Mouse (Mus musculus): ENCODE measurements at regions not wholly inside any gene's neighbourhood (a gene's known extent, or its start where the extent isn't known, plus 50 kb on each side); places are given as distances from the start of the nearest gene placed in this dataset.
A peak's percentile ranks its signal among the peaks of the same experiment; 100 is the strongest.

DNA sequence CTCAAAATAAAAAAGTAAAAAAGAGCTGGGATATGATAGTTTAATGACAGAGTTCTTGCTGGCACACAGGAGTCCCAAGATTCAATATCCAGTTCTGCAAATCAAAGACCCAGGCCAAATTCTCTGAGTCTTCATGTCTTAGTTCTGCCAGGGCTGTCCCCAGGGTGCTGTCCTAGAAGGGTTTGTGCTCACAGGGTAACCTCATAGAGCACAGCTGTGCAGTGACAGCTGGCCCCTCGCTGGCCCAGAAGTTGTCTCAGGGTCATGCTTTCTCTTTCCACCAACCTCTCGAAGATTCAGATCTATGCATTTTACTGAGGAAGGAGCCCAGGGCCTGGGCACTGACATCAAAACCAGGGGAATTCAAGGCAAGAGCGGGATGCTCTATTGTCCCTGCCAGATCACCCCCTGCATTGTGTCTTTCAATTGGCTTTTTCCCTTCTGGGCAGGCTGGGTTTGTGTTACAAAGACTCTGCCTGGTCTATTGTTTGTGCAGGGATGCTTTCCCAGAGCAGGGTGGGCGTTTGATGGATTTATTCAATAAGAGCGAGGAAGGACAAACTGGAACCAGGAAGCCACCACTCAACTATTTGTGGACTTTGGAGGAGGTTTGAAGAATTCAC lies 121.9 kb upstream of the Serp2 start:
- no peak for DNase-seq (ENCODE audit: low spot score)
- 43% methylated on average over 5 of the region's 5 CpGs for WGBS
- Histone ChIP-seq H3K4me3 (ENCODE audit: low read depth, low read length) (no peak overlapping the region), H3K4me2 (replicated peaks; ENCODE audit: low read depth, low read length) (no peak overlapping the region), H3K4me1 (ENCODE audit: insufficient read depth, low read depth, low read length) (peaks cover 11% of the 10 kb centered on the region; the same call in 1 of the 2 replicates), H3K9ac (replicated peaks; ENCODE audit: low read depth) (no peak overlapping the region), H3K9me3 (ENCODE audit: low read length) (no peaks in the 10 kb centered on the region), H3K27me3 (replicated peaks; ENCODE audit: insufficient read depth, low read length) (no peaks in the 10 kb centered on the region), H3K27ac (ENCODE audit: low read length) (no peak overlapping the region), H3K36me3 (ENCODE audit: insufficient read depth, low read length) (no peaks in the 10 kb centered on the region)
- TF ChIP-seq CTCF (IDR thresholded peaks at IDR 0.05) (no peak), EP300 (IDR thresholded peaks at IDR 0.05) (no peak)
- ATAC-seq, result no peak

DNA sequence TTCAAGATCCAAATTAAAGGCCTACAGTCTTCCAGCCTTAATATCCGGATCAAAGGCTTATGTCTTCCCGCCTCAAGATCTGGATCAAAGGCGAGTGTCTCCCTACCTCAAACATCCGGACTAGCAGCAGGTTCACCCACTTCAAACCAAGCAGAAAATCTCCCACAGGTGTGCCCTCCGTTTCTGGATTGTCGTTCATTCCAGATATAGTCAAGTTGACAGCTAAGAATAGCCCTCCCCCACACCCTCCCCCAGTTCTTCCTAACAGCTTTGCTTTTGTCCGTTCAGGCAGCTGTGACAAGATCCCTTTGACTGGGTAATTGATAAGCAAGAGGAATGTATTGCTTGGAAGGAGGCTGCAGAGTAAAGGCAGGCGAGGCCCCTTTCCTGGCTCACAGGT lies 118.3 kb upstream of the Serp2 start:
- Histone ChIP-seq H3K27me3 (replicated peaks; ENCODE audit: insufficient read depth, low read length) (no peaks in the 10 kb centered on the region), H3K4me1 (ENCODE audit: insufficient read depth, low read depth, low read length) (peaks cover 11% of the 10 kb centered on the region; the same call in 1 of the 2 replicates), H3K9me3 (ENCODE audit: low read length) (no peaks in the 10 kb centered on the region), H3K36me3 (ENCODE audit: insufficient read depth, low read length) (no peaks in the 10 kb centered on the region), H3K4me3 (ENCODE audit: low read depth, low read length) (no peak overlapping the region), H3K4me2 (replicated peaks; ENCODE audit: low read depth, low read length) (no peak overlapping the region), H3K27ac (ENCODE audit: low read length) (no peak overlapping the region), H3K9ac (replicated peaks; ENCODE audit: low read depth) (no peak overlapping the region)
- TF ChIP-seq EP300 (IDR thresholded peaks at IDR 0.05), result no peak
- TF ChIP-seq CTCF (IDR thresholded peaks at IDR 0.05), result no peak
- DNase-seq (ENCODE audit: low spot score) (no peak), ATAC-seq (no peak)
- WGBS, result 44% methylated on average over 8 of the region's 8 CpGs

GRCm38 (mm10) chr14:76673671-76674331 lies 117.1 kb upstream of the Serp2 start:
- ATAC-seq (peak; percentile 68), DNase-seq (ENCODE audit: low spot score) (peak; percentile 51)
- no peak overlapping the region for H3K4me2 ChIP-seq (replicated peaks; ENCODE audit: low read depth, low read length)

DNA sequence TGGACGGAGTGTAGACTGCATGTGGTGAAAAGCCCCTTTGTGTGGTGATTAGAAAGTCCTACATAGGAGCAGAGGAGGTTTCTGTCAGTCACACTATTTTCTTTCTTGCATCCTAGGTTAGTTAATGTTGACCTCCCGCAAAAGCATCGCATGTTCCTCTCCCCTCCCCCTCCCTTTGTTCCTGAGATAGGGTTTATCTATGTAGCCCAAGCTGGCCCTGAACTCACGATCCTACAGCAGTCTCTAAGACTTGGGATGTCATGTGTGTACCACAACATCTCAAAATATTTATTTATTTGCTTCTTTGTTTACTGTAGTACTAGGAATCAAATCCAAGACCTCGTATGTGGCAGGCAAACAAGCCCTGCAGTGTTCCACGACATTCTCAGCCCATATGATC lies 116.2 kb upstream of the Serp2 start:
- DNase-seq (ENCODE audit: low spot score), result no peak
- Histone ChIP-seq H3K4me2 (replicated peaks; ENCODE audit: low read depth, low read length) (no peak overlapping the region), H3K4me3 (ENCODE audit: low read depth, low read length) (no peak overlapping the region), H3K9me3 (ENCODE audit: low read length) (no peaks in the 10 kb centered on the region), H3K4me1 (ENCODE audit: insufficient read depth, low read depth, low read length) (peaks cover 11% of the 10 kb centered on the region; the same call in 1 of the 2 replicates), H3K9ac (replicated peaks; ENCODE audit: low read depth) (no peak overlapping the region), H3K36me3 (ENCODE audit: insufficient read depth, low read length) (no peaks in the 10 kb centered on the region), H3K27me3 (replicated peaks; ENCODE audit: insufficient read depth, low read length) (no peaks in the 10 kb centered on the region), H3K27ac (ENCODE audit: low read length) (no peak overlapping the region)
- no peak for TF ChIP-seq EP300 (IDR thresholded peaks at IDR 0.05)
- no peak for TF ChIP-seq CTCF (IDR thresholded peaks at IDR 0.05)
- ATAC-seq, result no peak
- 63% methylated on average over 6 of the region's 6 CpGs for WGBS

More at GRCm38 (mm10) chr14:76673671-76674331, 117.1 kb upstream of the Serp2 start:
- WGBS, result 37% methylated on average over 11 of the region's 11 CpGs
- Histone ChIP-seq H3K9ac (replicated peaks; ENCODE audit: low read depth) (no peak overlapping the region), H3K4me3 (ENCODE audit: low read depth, low read length) (no peak overlapping the region), H3K36me3 (ENCODE audit: insufficient read depth, low read length) (no peaks in the 10 kb centered on the region), H3K27me3 (replicated peaks; ENCODE audit: insufficient read depth, low read length) (no peaks in the 10 kb centered on the region), H3K4me1 (ENCODE audit: insufficient read depth, low read depth, low read length) (peaks cover 11% of the 10 kb centered on the region; the same call in 1 of the 2 replicates), H3K27ac (ENCODE audit: low read length) (no peak overlapping the region), H3K9me3 (ENCODE audit: low read length) (no peaks in the 10 kb centered on the region)
- TF ChIP-seq EP300 (IDR thresholded peaks at IDR 0.05), result peak; percentile 63; the same call in 1 of the 2 replicates
- TF ChIP-seq CTCF (IDR thresholded peaks at IDR 0.05), result no peak

- ATAC-seq (no peak), DNase-seq (ENCODE audit: low spot score) (no peak)
- Histone ChIP-seq H3K9me3 (ENCODE audit: low read length) (no peaks in the 10 kb centered on the region), H3K9ac (replicated peaks; ENCODE audit: low read depth) (no peak overlapping the region), H3K4me3 (ENCODE audit: low read depth, low read length) (no peak overlapping the region), H3K27me3 (replicated peaks; ENCODE audit: insufficient read depth, low read length) (no peaks in the 10 kb centered on the region), H3K4me1 (ENCODE audit: insufficient read depth, low read depth, low read length) (peaks cover 11% of the 10 kb centered on the region; the same call in 1 of the 2 replicates), H3K27ac (ENCODE audit: low read length) (no peak overlapping the region), H3K36me3 (ENCODE audit: insufficient read depth, low read length) (no peaks in the 10 kb centered on the region), H3K4me2 (replicated peaks; ENCODE audit: low read depth, low read length) (no peak overlapping the region)
- 74% methylated on average over 2 of the region's 2 CpGs for WGBS
- no peak for TF ChIP-seq EP300 (IDR thresholded peaks at IDR 0.05)
- no peak for TF ChIP-seq CTCF (IDR thresholded peaks at IDR 0.05)
Observed at GRCm38 (mm10) chr14:76672442-76672841, 115.8 kb upstream of the Serp2 start.

- Histone ChIP-seq H3K4me2 (replicated peaks; ENCODE audit: low read depth, low read length) (no peak overlapping the region), H3K9me3 (ENCODE audit: low read length) (no peaks in the 10 kb centered on the region), H3K27ac (ENCODE audit: low read length) (no peak overlapping the region), H3K36me3 (ENCODE audit: insufficient read depth, low read length) (no peaks in the 10 kb centered on the region), H3K4me1 (ENCODE audit: insufficient read depth, low read depth, low read length) (peaks cover 11% of the 10 kb centered on the region; the same call in 1 of the 2 replicates), H3K9ac (replicated peaks; ENCODE audit: low read depth) (no peak overlapping the region), H3K4me3 (ENCODE audit: low read depth, low read length) (no peak overlapping the region), H3K27me3 (replicated peaks; ENCODE audit: insufficient read depth, low read length) (no peaks in the 10 kb centered on the region)
- peak; percentile 52 for DNase-seq (ENCODE audit: low spot score)
- TF ChIP-seq EP300 (IDR thresholded peaks at IDR 0.05) (peak; percentile 74), CTCF (IDR thresholded peaks at IDR 0.05) (no peak)
- 30% methylated on average over 4 of the region's 4 CpGs for WGBS
- 0 out of 2 replicates have a peak, but pooled peaks have one; percentile 13 for ATAC-seq
Observed at GRCm38 (mm10) chr14:76671023-76671422, 114.3 kb upstream of the Serp2 start.
